Mouse (Mus musculus): ENCODE measurements around the gene Nox1. TPM values are rescaled to one million over a fixed set of nuclear protein-coding genes. Genes with fewer than 3 reads are reported as not detected.
"Not testable (repeated sequence)": the region's sequence is repeated elsewhere in the genome, so short reads cannot be mapped to it uniquely, and the experiment has no call there.

Gene Nox1
- total RNA-seq (2021), result not detected

- DNase-seq, result no peak
- intact Hi-C loops (cut with DNase I), result no loop called here
Measured at GRCm38 (mm10) chrX:134221856-134222255, at the start of gene Nox1. Gene Nox1 (minus strand): TSS chrX:134221956.

DNA sequence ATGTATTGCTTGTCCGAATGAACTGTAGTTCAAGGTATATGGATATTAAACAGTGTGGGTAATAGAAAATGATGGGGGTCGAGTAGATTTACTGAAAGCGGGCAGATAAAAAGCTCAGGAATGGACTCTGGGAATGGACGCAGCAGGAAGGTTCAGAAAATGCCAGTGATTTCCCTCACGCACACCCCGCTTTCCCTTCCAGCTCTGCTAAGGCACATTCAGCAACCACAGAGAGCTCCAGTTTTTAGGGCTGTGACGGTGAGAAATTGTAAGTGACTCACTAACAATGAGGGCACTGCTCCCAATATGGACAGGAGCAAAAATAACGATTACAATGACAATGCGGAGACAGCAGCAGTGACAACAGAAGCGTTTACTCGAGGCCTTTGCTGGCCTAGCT is 40.4 kb upstream of the Nox1 start:
- intact Hi-C loops (cut with DNase I), result no loop called here
- DNase-seq, result no peak

GRCm38 (mm10) chrX:134261191-134261590 is 39.4 kb upstream of the Nox1 start:
- DNase-seq, result no peak
- intact Hi-C loops (cut with DNase I), result no loop called here

GRCm38 (mm10) chrX:134248202-134248601 is 26.4 kb upstream of the Nox1 start:
- intact Hi-C loops (cut with DNase I), result no loop called here
- DNase-seq, result peak; percentile 5 to 18

DNA sequence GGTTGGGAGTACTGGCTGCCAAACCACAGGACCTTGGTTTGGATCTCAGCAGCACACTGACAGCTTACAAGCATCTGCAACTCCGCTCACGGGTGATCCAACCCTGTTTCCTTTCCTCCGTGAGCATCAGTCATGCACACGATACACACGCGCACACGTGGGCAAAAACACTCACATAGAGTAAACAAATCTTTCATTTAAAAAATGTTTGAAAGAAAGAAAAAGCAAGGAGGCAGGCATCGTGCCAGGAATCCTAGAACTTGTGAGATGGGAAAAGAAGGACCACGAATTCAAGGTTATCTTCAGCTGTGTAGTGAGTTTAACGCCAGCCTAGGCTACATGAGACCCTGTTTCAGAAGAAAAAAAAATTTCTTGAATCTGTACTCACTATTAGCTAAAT is 24.2 kb upstream of the Nox1 start:
- intact Hi-C loops (cut with DNase I), result no loop called here
- DNase-seq, result no peak

GRCm38 (mm10) chrX:134238266-134238665 is 16.5 kb upstream of the Nox1 start:
- DNase-seq, result no peak
- intact Hi-C loops (cut with DNase I), result no loop called here

- no peak for DNase-seq
- intact Hi-C loops (cut with DNase I), result no loop called here
Measured at GRCm38 (mm10) chrX:134233048-134233447, 11.3 kb upstream of the Nox1 start.

GRCm38 (mm10) chrX:134220618-134221017 is 1.1 kb downstream of the Nox1 start:
- intact Hi-C loops (cut with DNase I), result no loop called here
- no peak for DNase-seq

- intact Hi-C loops (cut with DNase I), result no loop called here
- no peak for DNase-seq
Measured at GRCm38 (mm10) chrX:134218161-134218560, 3.6 kb downstream of the Nox1 start.

DNA sequence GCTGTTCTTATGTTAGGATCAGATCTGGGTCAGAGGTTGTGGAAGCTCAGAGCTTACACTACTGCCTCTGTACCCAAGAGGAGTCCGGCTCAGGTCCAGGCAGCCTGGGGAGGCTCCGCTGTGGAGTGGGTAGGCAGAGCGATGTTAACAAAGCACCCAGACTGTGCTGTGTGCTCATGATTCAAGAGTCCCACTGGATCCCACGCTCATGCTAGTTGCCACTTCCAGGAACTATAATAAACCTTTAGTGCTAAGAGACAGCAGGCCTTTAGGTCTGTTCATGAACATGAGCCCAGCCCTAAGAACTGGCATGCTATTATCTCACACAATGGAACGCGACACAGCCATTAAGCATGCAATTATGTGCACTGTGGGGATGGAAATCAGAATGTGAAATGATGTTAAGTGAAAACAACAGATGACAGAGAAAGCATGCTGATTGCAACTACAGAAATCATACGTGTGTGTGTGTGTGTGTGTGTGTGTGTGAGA is 10.6 kb downstream of the Nox1 start:
- DNase-seq, result no peak
- intact Hi-C loops (cut with DNase I), result no loop called here

- intact Hi-C loops (cut with DNase I), result no loop called here
Measured at GRCm38 (mm10) chrX:134208491-134208890, 13.3 kb downstream of the Nox1 start.

DNA sequence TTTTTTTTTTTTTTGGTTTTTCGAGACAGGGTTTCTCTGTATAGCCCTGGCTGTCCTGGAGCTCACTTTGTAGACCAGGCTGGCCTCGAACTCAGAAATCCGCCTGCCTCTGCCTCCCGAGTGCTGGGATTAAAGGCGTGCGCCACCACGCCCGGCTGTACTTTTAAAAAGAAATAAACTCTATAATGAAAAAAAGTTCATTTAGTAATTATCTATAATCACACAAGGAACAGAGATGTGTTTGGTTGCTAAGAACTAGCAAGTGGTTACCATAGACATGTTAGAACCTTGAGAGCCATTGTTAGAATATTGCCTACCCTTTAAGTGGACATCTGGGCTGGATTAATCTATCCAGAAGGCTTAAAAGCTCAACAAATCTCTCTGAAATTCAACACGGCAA is 34.6 kb downstream of the Nox1 start, which contains the start of gene Arl13a:
Gene Arl13a (plus strand): TSS at position 301 of the 400 bp plus-strand sequence.
- intact Hi-C loops (cut with DNase I); DNase-seq: not testable (repeated sequence)

More at GRCm38 (mm10) chrX:134208491-134208890, 13.3 kb downstream of the Nox1 start:
- DNase-seq, result no peak

- no peak for DNase-seq
- intact Hi-C loops (cut with DNase I), result no loop called here
Measured at GRCm38 (mm10) chrX:134174699-134175098, 47.1 kb downstream of the Nox1 start.

- DNase-seq, result no peak
- intact Hi-C loops (cut with DNase I), result no loop called here
Measured at GRCm38 (mm10) chrX:134170584-134170983, 51.2 kb downstream of the Nox1 start.

- no peak for DNase-seq
- intact Hi-C loops (cut with DNase I), result no loop called here
Measured at GRCm38 (mm10) chrX:134163484-134163883, 58.3 kb downstream of the Nox1 start.

DNA sequence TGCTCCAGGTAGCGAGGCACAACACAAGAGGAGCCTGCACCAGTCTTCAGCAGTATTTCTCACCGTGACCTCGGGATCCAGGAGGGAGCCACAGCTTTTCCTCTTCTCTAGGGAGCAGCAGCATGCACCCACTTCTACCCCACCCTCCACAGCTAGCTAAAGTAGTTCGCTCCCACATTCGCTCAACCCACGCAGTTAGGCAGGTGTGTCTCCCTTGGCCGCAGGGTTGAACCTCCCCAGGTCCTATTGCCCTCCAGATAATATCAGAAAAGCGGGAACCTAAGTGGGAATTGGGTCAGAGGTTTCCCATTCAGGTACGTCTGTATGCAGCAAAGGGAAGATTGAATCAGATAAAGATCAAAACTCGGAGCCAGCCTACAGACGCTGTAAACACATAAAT is 58.9 kb downstream of the Nox1 start:
- intact Hi-C loops (cut with DNase I), result no loop called here
- no peak for DNase-seq

- peak; percentile 1 for DNase-seq
- intact Hi-C loops (cut with DNase I), result no loop called here
Measured at GRCm38 (mm10) chrX:134162043-134162720, 59.6 kb downstream of the Nox1 start, which contains the start of gene Xkrx. Gene Xkrx (minus strand): TSS chrX:134162076.

DNA sequence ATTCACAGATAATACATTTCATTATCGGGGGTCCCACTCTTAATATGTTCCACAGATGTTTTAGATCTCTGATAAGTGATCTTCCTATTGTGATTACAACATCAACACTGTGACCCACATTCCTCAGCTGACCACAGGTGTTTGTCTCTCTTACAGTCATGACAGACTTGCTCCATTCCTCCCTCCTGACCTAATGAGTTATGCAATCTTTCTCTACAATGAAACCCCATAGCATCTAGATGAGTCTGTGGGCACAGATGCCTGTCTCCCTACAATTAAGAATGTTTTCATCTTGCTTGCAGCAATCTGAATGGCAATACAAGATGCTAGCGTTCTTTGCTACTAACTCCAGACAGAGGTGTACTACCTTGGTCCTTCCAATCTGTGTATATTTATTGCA is 61.3 kb downstream of the Nox1 start:
- no peak for DNase-seq
- intact Hi-C loops (cut with DNase I), result no loop called here

DNA sequence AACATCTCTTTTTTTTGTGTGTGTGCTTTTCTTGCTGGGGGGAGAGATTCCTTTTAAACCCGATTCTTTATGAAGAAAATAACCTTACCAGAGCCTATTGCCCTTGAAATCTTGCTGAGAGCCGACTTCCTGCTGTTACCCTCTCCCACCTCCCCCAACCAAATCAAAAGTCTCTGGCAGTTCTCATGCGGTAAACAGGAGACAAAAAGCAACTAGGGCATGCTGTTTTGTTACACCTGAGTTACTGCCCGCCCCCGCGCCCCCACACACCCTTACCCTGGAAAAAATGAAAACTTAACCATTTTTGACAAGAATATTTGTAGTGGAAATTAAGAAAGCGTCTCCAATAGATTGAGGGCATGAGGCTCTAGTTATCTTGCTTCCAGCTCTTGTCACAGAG is 63.6 kb downstream of the Nox1 start:
- intact Hi-C loops (cut with DNase I), result no loop called here

GRCm38 (mm10) chrX:134141986-134142385 is 79.8 kb downstream of the Nox1 start:
- DNase-seq, result no peak
- intact Hi-C loops (cut with DNase I), result no loop called here

More for the DNA sequence above, 63.6 kb downstream of the Nox1 start:
- DNase-seq, result no peak

DNA sequence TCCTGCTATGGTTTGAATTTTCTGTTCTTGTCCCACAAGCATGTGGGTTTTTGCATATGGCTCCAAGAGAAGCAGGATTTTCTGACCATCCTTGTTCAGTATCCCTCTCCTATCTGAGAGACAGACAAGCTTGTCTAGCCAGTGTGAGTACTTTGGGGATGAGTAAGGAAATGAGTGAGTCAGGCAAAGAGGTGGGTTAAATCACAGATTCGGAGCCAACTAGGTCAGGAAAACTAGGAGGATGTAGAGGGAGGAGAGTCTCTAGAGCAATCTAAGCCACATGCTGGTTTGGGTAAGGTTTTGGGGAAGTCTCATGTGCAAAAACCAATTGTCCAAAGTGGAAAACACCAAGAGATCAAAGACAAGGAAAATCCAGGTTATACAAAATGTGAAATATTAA is 80.2 kb downstream of the Nox1 start:
- DNase-seq, result no peak
- intact Hi-C loops (cut with DNase I), result no loop called here

DNA sequence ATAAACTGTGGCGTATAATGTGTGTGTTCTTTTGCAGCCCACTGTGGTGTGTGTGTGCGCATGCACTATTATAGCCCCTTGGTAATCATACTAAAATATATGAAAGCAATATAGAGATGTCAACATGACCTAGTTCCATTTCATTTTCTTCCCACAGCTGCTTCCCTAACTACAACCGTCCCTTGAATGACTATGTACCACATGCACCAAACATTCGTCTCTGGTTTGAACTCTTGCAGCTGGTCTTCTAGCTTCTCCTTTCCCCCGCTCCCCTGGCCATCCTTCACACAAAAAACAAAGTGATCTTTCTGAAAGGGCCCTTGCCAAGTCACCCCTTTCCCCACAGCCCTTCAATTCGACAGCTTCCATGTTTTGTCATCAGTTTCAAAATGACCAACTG is 81.7 kb downstream of the Nox1 start:
- intact Hi-C loops (cut with DNase I), result no loop called here
- no peak for DNase-seq

GRCm38 (mm10) chrX:134133821-134134220 is 87.9 kb downstream of the Nox1 start:
- intact Hi-C loops (cut with DNase I), result loop anchor here (5.0 to 10.0 kb wide), 2 partner anchors 183 to 221 kb away; no protein-coding TSS in a partner anchor
- no peak for DNase-seq

All from heart, postnatal 10 days (tissue).